Mouse (Mus musculus) forebrain, postnatal 0 days (tissue): ENCODE data around the gene Tnpo3. TPM values are rescaled to one million over a fixed set of nuclear protein-coding genes. Genes with fewer than 3 reads are reported as not detected.

Experiments
- ATAC-seq: fragments of 200-750 bp; cut with Nextera tagmentation; 2 replicates; pipeline ENCODE4 v1.8.0; 2017; ENCODE audit warnings: mild to moderate bottlenecking, moderate library complexity
- DNase-seq: peaks from one replicate; pipeline ENCODE4 v3.0.0-alpha.2; 2015
- H3K27ac ChIP-seq: fragments of 300-500 bp; sonication (generic); 2 replicates; pipeline ENCODE4 v1.5.1; 2014; ENCODE audit warnings: low read depth, mild to moderate bottlenecking, antibody characterized with exemption, low read length, moderate library complexity, mixed read lengths
- H3K27me3 ChIP-seq: fragments of 300-500 bp; sonication (generic); 2 replicates; pipeline ENCODE4 v1.6.1; 2014; ENCODE audit warnings: mild to moderate bottlenecking, low read length, mixed read lengths; ENCODE audit not compliant: insufficient read depth
- H3K36me3 ChIP-seq: fragments of 300-500 bp; sonication (generic); 2 replicates; pipeline ENCODE4 v1.6.1; 2014; ENCODE audit warnings: mild to moderate bottlenecking, moderate library complexity; ENCODE audit not compliant: insufficient read depth
- H3K4me1 ChIP-seq: fragments of 300-500 bp; sonication (generic); 2 replicates; pipeline ENCODE4 v1.6.1; 2014; ENCODE audit warnings: antibody characterized with exemption; ENCODE audit not compliant: insufficient read depth
- H3K4me2 ChIP-seq: fragments of 300-500 bp; sonication (generic); 2 replicates; pipeline ENCODE4 v1.6.1; 2014; ENCODE audit warnings: low read depth, mild to moderate bottlenecking, moderate library complexity
- H3K4me3 ChIP-seq: fragments of 300-500 bp; sonication (generic); 2 replicates; pipeline ENCODE4 v1.5.1; 2014; ENCODE audit warnings: low read depth, low read length, mixed read lengths
- H3K9ac ChIP-seq: fragments of 300-500 bp; sonication (generic); 2 replicates; pipeline ENCODE4 v1.6.1; 2014; ENCODE audit warnings: mild to moderate bottlenecking
- H3K9me3 ChIP-seq: fragments of 300-500 bp; sonication (generic); 2 replicates; pipeline ENCODE4 v1.6.1; 2016; ENCODE audit warnings: low read length
- CTCF ChIP-seq: sonication (generic); IDR thresholded peaks from 2 replicates; pipeline ENCODE4 v1.5.1; 2016; ENCODE audit warnings: antibody characterized with exemption, control low read depth, low read depth
- WGBS: fragments of 180-500 bp; shearing (Covaris S2); extraction: QIAGEN DNeasy Blood & Tissue Kit; methylation state at CpG from one replicate; pipeline ENCODE4 v1.1.7; 2014; 5-methylcytosine and 5-hydroxymethylcytosine counted together
- polyA plus RNA-seq: library from polyadenylated mRNA; unstranded; fragments of >200 nt; fragmentation: Nextera tagmentation; extraction: Ambion mirVana; gene quantifications from 2 replicates; pipeline ENCODE4 v1.2.1, GENCODE M21; 2015
- total RNA-seq: library from RNA; depleted of rRNA; stranded (reverse); fragments of >200 nt; gene quantifications from 2 replicates; pipeline ENCODE4 v1.2.3, GENCODE M21; 2014; rRNA removed

Gene Tnpo3
- total and polyA plus RNA-seq, 2 experiments from 2014 or later, result 69.4 to 103 TPM

GRCm38 (mm10) chr6:29500177-29500576, 109.5 kb downstream of the Tnpo3 start:
- H3K4me1 ChIP-seq, result no peaks in the 10 kb centered on the region
- DNase-seq (no peak), ATAC-seq (no peak)
- WGBS, result 96% methylated on average over 7 of the region's 7 CpGs
- no peak overlapping the region for H3K4me3 ChIP-seq
- TF ChIP-seq CTCF, result no peak
- no peak overlapping the region for H3K9ac ChIP-seq
- H3K27ac ChIP-seq, result no peak overlapping the region
- H3K27me3 ChIP-seq, result peaks cover 16% of the 10 kb centered on the region
- H3K9me3 ChIP-seq, result no peaks in the 10 kb centered on the region
- H3K4me2 ChIP-seq, result no peak overlapping the region
- H3K36me3 ChIP-seq, result no peaks in the 10 kb centered on the region

DNA sequence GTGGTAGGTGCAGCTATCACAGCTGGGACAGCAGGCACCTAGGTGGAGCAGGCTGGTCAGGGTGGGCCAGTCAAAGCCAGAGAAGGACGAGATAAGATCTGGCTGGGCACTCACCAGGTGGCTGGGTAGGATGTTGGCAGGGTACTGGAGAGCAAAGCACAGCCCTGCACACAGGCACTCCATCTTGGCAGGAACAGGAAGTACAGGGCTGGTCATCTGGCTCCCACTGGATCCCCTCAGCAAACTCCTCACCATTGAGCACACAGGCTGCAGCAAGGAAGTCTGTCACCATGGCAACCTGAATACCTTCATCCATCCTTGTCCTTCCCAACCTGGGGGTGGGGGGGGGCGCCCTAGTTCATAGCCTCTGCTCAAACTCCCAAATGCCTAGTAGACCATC, 111.9 kb downstream of the Tnpo3 start:
- Histone ChIP-seq H3K4me3 (no peak overlapping the region), H3K27me3 (peaks cover 16% of the 10 kb centered on the region), H3K27ac (no peak overlapping the region), H3K9ac (no peak overlapping the region), H3K4me1 (no peaks in the 10 kb centered on the region), H3K36me3 (no peaks in the 10 kb centered on the region), H3K4me2 (no peak overlapping the region), H3K9me3 (no peaks in the 10 kb centered on the region)
- 35% methylated on average over 2 of the region's 2 CpGs for WGBS
- DNase-seq (no peak), ATAC-seq (peak; percentile 42)
- TF ChIP-seq CTCF, result no peak

DNA sequence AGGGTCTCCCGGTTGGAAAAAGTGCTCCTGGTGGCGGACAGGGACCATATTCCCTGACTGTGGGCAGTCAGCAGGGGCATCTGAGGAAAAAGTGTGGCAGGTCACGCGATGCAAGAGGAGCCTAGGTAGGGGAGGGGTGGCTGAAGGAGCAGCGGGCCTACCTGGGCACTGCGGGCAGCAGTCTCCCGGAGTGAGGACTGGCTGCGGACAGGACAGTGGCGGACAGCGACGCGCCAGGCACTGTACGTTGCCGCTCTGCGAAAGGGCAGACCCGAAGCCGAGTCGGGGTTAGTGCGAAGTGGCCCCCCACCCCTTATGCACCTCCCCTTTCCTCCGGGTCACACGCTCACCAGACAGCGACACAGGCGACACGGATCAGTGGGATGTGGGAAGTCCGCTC, 113.4 kb downstream of the Tnpo3 start:
- H3K9ac ChIP-seq, result no peak overlapping the region
- no peak overlapping the region for H3K4me2 ChIP-seq
- H3K27me3 ChIP-seq, result peaks cover 16% of the 10 kb centered on the region
- ATAC-seq (no peak), DNase-seq (no peak)
- 13% methylated on average over 23 of the region's 25 CpGs for WGBS
- no peak overlapping the region for H3K27ac ChIP-seq
- no peaks in the 10 kb centered on the region for H3K4me1 ChIP-seq
- no peaks in the 10 kb centered on the region for H3K36me3 ChIP-seq
- no peak overlapping the region for H3K4me3 ChIP-seq
- no peaks in the 10 kb centered on the region for H3K9me3 ChIP-seq
- TF ChIP-seq CTCF, result no peak

- no peak for TF ChIP-seq CTCF
- H3K4me2 ChIP-seq, result no peak overlapping the region
- 76% methylated on average over 4 of the region's 4 CpGs for WGBS
- H3K36me3 ChIP-seq, result no peaks in the 10 kb centered on the region
- H3K4me1 ChIP-seq, result no peaks in the 10 kb centered on the region
- ATAC-seq (no peak), DNase-seq (no peak)
- H3K9me3 ChIP-seq, result no peaks in the 10 kb centered on the region
- H3K4me3 ChIP-seq, result no peak overlapping the region
- peaks cover 16% of the 10 kb centered on the region for H3K27me3 ChIP-seq
- no peak overlapping the region for H3K27ac ChIP-seq
- no peak overlapping the region for H3K9ac ChIP-seq
Measured at GRCm38 (mm10) chr6:29494101-29494500, 115.6 kb downstream of the Tnpo3 start.

Other genes with a start within 250 kb of the Tnpo3 start
- 7.0 TPM in 1 of 2 replicates, not detected in the other for gene Opn1sw, start 221.4 kb downstream of the Tnpo3 start, total RNA-seq
- gene Opn1sw, start 221.4 kb downstream of the Tnpo3 start, polyA plus RNA-seq, result 0.45 and 0.74 TPM in 2 replicates
- gene Ccdc136, start 213.6 kb downstream of the Tnpo3 start, total RNA-seq, result 46.6 and 56.9 TPM in 2 replicates
- gene Ccdc136, start 213.6 kb downstream of the Tnpo3 start, polyA plus RNA-seq, result 34.4 and 43.0 TPM in 2 replicates
- 4.3 and 7.9 TPM in 2 replicates for gene Flnc, start 176.6 kb downstream of the Tnpo3 start, total RNA-seq
- 0.70 and 0.90 TPM in 2 replicates for gene Flnc, start 176.6 kb downstream of the Tnpo3 start, polyA plus RNA-seq
- 279 and 344 TPM in 2 replicates for gene Atp6v1f, start 142.2 kb downstream of the Tnpo3 start, total RNA-seq
- gene Atp6v1f, start 142.2 kb downstream of the Tnpo3 start, polyA plus RNA-seq, result 362 and 434 TPM in 2 replicates
- gene Atp6v1fnb, start 138.4 kb downstream of the Tnpo3 start, total RNA-seq, result 0.31 and 1.7 TPM in 2 replicates
- gene Atp6v1fnb, start 138.4 kb downstream of the Tnpo3 start, polyA plus RNA-seq, result 0.42 TPM in 1 of 2 replicates, not detected in the other
- 9.8 and 31.2 TPM in 2 replicates for gene Kcp, start 101.9 kb downstream of the Tnpo3 start, total RNA-seq
- gene Kcp, start 101.9 kb downstream of the Tnpo3 start, polyA plus RNA-seq, result 5.2 and 6.7 TPM in 2 replicates
- gene Irf5, start 83.3 kb downstream of the Tnpo3 start, total RNA-seq, result 3.2 and 3.9 TPM in 2 replicates
- gene Irf5, start 83.3 kb downstream of the Tnpo3 start, polyA plus RNA-seq, result 1.5 and 1.9 TPM in 2 replicates
- gene Tspan33, start 84.3 kb upstream of the Tnpo3 start, total RNA-seq, result 7.6 and 12.5 TPM in 2 replicates
- gene Tspan33, start 84.3 kb upstream of the Tnpo3 start, polyA plus RNA-seq, result 6.8 and 9.4 TPM in 2 replicates
- gene Smo, start 125.6 kb upstream of the Tnpo3 start, total RNA-seq, result 28.0 and 38.2 TPM in 2 replicates
- gene Smo, start 125.6 kb upstream of the Tnpo3 start, polyA plus RNA-seq, result 4.4 and 8.3 TPM in 2 replicates
- gene Ahcyl2, start 158.1 kb upstream of the Tnpo3 start, total RNA-seq, result 44.6 and 48.3 TPM in 2 replicates
- 9.0 and 13.6 TPM in 2 replicates for gene Ahcyl2, start 158.1 kb upstream of the Tnpo3 start, polyA plus RNA-seq